Mouse (Mus musculus): ENCODE measurements around the gene D5Ertd579e. TPM values are rescaled to one million over a fixed set of nuclear protein-coding genes. Genes with fewer than 3 reads are reported as not detected.

Gene D5Ertd579e
- 33.3 and 33.6 TPM in 2 replicates for polyA plus RNA-seq (2015; fragmentation: Nextera tagmentation; extraction: Ambion mirVana)

GRCm38 (mm10) chr5:36695461-36696231 is at the start of gene D5Ertd579e:
D5Ertd579e (minus strand) TSS chr5:36696024.
- H3K9me3 ChIP-seq, result no peaks in the 10 kb centered on the region
- ATAC-seq (ENCODE audit: low FRiP score, low read depth), result peak; percentile 96

GRCm38 (mm10) chr5:36742126-36742848 is 46.5 kb upstream of the D5Ertd579e start:
- Histone ChIP-seq H3K27ac (replicated peaks) (no peak overlapping the region), H3K4me3 (no peak overlapping the region), H3K9ac (no peak overlapping the region), H3K27me3 (no peaks in the 10 kb centered on the region), H3K4me1 (replicated peaks) (peaks cover 21% of the 10 kb centered on the region), H3K9me3 (no peaks in the 10 kb centered on the region), H3K36me3 (no peaks in the 10 kb centered on the region), H3K4me2 (no peak overlapping the region)
- 42% methylated on average over 16 of the region's 16 CpGs for WGBS
- ATAC-seq (ENCODE audit: low FRiP score, low read depth), result no peak

More at GRCm38 (mm10) chr5:36695461-36696231, at the start of gene D5Ertd579e:
- H3K9ac ChIP-seq, result peak within 1 kb of the TSS; percentile 93
- H3K4me2 ChIP-seq, result peak within 1 kb of the TSS; percentile 72
- H3K4me3 ChIP-seq, result peak within 1 kb of the TSS; percentile 89
- peak within 1 kb of the TSS; percentile 95 for H3K27ac ChIP-seq (replicated peaks)
- peaks cover 28% of the 10 kb centered on the region for H3K4me1 ChIP-seq (replicated peaks)
- no peaks in the 10 kb centered on the region for H3K27me3 ChIP-seq
- no peaks in the 10 kb centered on the region for H3K36me3 ChIP-seq
- under 1% methylated on average over 76 of the region's 104 CpGs for WGBS

GRCm38 (mm10) chr5:36739829-36740228 is 44.0 kb upstream of the D5Ertd579e start:
- H3K27me3 ChIP-seq, result no peaks in the 10 kb centered on the region
- H3K4me1 ChIP-seq (replicated peaks), result peaks cover 7% of the 10 kb centered on the region
- no peaks in the 10 kb centered on the region for H3K36me3 ChIP-seq
- WGBS, result 62% methylated on average over 4 of the region's 4 CpGs
- H3K9me3 ChIP-seq, result no peaks in the 10 kb centered on the region
- no peak overlapping the region for H3K4me2 ChIP-seq
- H3K9ac ChIP-seq, result no peak overlapping the region
- no peak for ATAC-seq (ENCODE audit: low FRiP score, low read depth)
- no peak overlapping the region for H3K4me3 ChIP-seq
- H3K27ac ChIP-seq (replicated peaks), result no peak overlapping the region

DNA sequence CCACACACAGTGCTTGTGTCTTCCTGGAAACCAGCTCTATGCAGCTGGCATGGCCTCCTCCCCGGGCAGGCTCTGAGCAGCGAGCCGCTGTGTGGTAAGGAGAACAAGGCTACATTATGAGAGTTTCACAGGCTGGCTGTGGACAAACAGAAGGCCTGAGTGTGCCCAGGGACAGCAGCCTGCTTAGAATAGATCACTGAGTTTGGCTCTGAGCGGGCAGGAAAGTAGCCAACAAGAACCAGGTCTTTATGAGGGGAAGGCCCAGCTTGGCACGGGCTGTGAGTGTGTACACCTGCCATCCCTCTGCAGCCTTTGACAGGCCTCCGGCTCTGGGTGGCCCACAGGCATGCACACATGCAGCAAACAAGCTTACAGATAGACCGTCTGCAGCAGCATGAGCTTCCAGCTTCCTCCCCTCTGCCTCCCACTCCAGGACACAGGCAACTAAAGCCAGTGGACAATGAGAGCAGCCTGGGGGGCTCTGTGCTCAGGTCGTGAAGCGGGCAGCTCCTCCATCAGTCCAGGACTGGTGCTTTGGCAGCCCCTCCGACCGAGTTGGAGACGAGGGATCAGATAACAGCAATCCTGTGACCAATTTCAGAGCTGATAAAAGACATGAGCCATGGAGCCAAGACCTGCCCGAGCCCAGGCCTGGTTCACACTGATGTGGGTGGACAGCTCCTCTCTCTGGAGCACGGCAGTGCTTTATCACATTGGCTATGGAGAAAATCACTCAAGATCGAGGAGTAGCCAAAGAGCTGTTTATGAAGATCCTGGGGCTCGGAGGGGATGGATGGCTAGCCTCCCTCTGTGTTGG is 43.2 kb upstream of the D5Ertd579e start:
- Histone ChIP-seq H3K9me3 (no peaks in the 10 kb centered on the region), H3K27me3 (no peaks in the 10 kb centered on the region), H3K4me3 (no peak overlapping the region), H3K4me2 (no peak overlapping the region), H3K36me3 (no peaks in the 10 kb centered on the region), H3K9ac (no peak overlapping the region), H3K4me1 (replicated peaks) (peaks cover 7% of the 10 kb centered on the region), H3K27ac (replicated peaks) (peak overlapping the region; percentile 63)
- 61% methylated on average over 16 of the region's 16 CpGs for WGBS
- ATAC-seq (ENCODE audit: low FRiP score, low read depth), result peak; percentile 91

DNA sequence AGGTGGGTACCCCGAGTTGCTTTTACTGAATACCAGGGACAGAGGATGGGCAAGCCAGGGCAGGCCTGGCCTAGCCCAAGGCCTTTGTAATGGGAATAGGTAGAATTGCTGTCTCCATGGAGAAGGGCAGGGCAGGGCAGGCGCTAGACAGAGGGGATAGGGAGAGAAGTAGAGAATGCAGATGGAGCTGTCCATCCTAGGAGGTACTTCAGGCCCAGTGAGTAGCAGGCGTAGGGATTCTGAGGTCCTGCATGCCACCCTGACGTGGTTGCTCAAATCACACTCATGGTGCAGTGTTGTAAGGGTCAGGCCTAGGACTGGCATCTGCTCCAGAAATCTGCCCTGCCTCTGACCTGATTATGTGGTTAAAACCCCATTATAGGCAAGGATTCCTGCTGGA is 41.9 kb upstream of the D5Ertd579e start:
- no peaks in the 10 kb centered on the region for H3K27me3 ChIP-seq
- no peak for ATAC-seq (ENCODE audit: low FRiP score, low read depth)
- 67% methylated on average over 4 of the region's 4 CpGs for WGBS
- no peak overlapping the region for H3K9ac ChIP-seq
- H3K27ac ChIP-seq (replicated peaks), result no peak overlapping the region
- peaks cover 7% of the 10 kb centered on the region for H3K4me1 ChIP-seq (replicated peaks)
- H3K9me3 ChIP-seq, result no peaks in the 10 kb centered on the region
- no peak overlapping the region for H3K4me3 ChIP-seq
- no peak overlapping the region for H3K4me2 ChIP-seq
- H3K36me3 ChIP-seq, result no peaks in the 10 kb centered on the region

- H3K4me1 ChIP-seq (replicated peaks), result peaks cover 7% of the 10 kb centered on the region
- no peak overlapping the region for H3K27ac ChIP-seq (replicated peaks)
- H3K9me3 ChIP-seq, result no peaks in the 10 kb centered on the region
- 74% methylated on average over 8 of the region's 8 CpGs for WGBS
- no peaks in the 10 kb centered on the region for H3K27me3 ChIP-seq
- no peak overlapping the region for H3K4me3 ChIP-seq
- no peak overlapping the region for H3K9ac ChIP-seq
- H3K36me3 ChIP-seq, result no peaks in the 10 kb centered on the region
- H3K4me2 ChIP-seq, result no peak overlapping the region
- no peak for ATAC-seq (ENCODE audit: low FRiP score, low read depth)
Observed at GRCm38 (mm10) chr5:36736009-36736408, 40.2 kb upstream of the D5Ertd579e start.

DNA sequence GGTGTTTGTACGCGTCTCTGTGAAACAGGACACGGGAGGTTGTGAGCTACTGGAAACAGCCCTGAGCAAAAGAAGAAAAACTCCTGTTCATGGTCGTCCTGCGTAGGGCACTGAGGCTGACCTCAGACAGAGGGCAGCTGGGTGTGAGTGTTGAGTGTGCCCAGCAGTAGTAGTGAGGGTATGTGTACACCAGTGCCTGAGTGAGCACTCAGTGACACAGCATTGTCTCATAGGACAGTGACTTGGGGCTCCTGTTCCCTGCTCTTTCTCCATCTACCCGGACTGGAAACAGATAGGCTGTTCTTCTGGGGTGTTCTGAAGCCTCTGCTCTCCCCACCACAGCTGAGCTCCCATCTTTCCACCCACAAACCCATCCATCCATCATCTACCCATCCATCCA is 39.3 kb upstream of the D5Ertd579e start:
- H3K4me1 ChIP-seq (replicated peaks), result peaks cover 7% of the 10 kb centered on the region
- no peaks in the 10 kb centered on the region for H3K27me3 ChIP-seq
- H3K4me2 ChIP-seq, result no peak overlapping the region
- no peak overlapping the region for H3K27ac ChIP-seq (replicated peaks)
- no peak overlapping the region for H3K4me3 ChIP-seq
- H3K36me3 ChIP-seq, result no peaks in the 10 kb centered on the region
- H3K9me3 ChIP-seq, result no peaks in the 10 kb centered on the region
- ATAC-seq (ENCODE audit: low FRiP score, low read depth), result no peak
- H3K9ac ChIP-seq, result no peak overlapping the region
- 92% methylated on average over 6 of the region's 6 CpGs for WGBS

DNA sequence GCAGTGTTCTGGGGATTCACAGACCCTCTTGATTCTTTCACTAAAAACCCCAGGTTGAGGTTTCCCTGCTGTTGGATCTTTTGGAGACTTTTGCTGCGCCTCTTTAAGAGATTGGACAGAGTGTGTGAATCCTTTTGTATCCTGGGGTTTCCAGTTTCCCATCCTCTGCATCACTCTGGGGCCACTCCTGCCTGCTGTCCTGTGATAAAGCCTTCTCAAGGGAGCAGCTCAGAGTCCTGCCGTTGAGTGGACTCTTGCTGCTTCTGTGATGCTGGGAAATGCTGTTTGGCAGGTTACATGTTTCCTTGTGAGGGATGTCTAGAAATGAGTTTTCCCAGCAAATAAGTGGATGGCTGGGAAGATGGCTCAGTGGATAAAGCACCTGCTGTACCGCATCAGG is 37.6 kb upstream of the D5Ertd579e start:
- 70% methylated on average over 3 of the region's 3 CpGs for WGBS
- Histone ChIP-seq H3K4me3 (no peak overlapping the region), H3K9me3 (no peaks in the 10 kb centered on the region), H3K36me3 (no peaks in the 10 kb centered on the region), H3K4me1 (replicated peaks) (no peaks in the 10 kb centered on the region), H3K9ac (no peak overlapping the region), H3K27ac (replicated peaks) (no peak overlapping the region), H3K27me3 (no peaks in the 10 kb centered on the region), H3K4me2 (no peak overlapping the region)
- ATAC-seq (ENCODE audit: low FRiP score, low read depth), result no peak

GRCm38 (mm10) chr5:36731901-36732652 is 36.3 kb upstream of the D5Ertd579e start:
- Histone ChIP-seq H3K4me3 (no peak overlapping the region), H3K9me3 (no peaks in the 10 kb centered on the region), H3K9ac (no peak overlapping the region), H3K36me3 (no peaks in the 10 kb centered on the region), H3K27ac (replicated peaks) (no peak overlapping the region), H3K4me2 (no peak overlapping the region), H3K27me3 (no peaks in the 10 kb centered on the region), H3K4me1 (replicated peaks) (no peaks in the 10 kb centered on the region)
- ATAC-seq (ENCODE audit: low FRiP score, low read depth), result no peak
- WGBS, result 82% methylated on average over 7 of the region's 7 CpGs

DNA sequence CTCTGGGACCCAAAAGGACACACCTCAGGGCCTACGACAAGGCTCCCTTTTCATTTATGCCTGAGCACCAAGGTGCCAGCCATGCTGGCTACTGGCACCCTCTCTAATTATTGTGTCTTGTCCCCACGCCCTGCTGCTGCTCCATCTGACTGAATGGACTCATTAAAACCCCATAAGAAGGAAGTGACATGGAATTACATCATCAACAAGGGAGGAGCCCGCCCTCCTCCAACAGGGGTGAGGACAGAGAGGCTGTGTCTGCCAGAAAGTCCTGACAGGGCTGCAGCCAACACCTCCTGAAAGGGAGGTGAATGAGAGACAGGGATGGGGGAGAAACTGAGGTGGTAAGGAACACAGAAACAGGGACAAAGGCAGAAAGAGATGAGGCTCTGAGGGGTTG is 34.9 kb upstream of the D5Ertd579e start:
- Histone ChIP-seq H3K4me2 (no peak overlapping the region), H3K4me1 (replicated peaks) (no peaks in the 10 kb centered on the region), H3K4me3 (no peak overlapping the region), H3K27ac (replicated peaks) (no peak overlapping the region), H3K9me3 (no peaks in the 10 kb centered on the region), H3K27me3 (no peaks in the 10 kb centered on the region), H3K9ac (no peak overlapping the region), H3K36me3 (no peaks in the 10 kb centered on the region)
- no peak for ATAC-seq (ENCODE audit: low FRiP score, low read depth)
- WGBS, result 77% methylated on average over 3 of the region's 3 CpGs

DNA sequence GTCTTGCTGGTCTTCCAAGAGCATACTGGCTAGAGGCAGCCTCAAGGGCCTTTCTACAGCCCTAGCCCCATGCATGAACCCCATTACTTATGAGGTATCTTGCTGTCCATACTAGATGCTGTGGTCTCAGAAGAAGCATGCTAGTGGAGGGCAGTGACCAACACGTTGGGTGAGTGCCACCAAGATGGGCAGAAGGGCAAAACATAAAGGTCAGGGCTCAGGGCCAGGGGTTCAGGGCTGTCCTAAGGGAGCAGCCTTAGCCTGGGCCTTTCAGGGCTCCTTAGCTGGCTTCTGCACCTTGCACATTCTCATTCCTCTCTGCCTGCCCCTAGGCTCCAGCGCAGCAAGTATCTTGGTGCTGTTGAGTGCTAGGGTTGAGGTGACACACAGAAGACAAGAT is 34.1 kb upstream of the D5Ertd579e start:
- Histone ChIP-seq H3K9me3 (no peaks in the 10 kb centered on the region), H3K36me3 (no peaks in the 10 kb centered on the region), H3K4me3 (no peak overlapping the region), H3K4me1 (replicated peaks) (no peaks in the 10 kb centered on the region), H3K4me2 (no peak overlapping the region), H3K27ac (replicated peaks) (no peak overlapping the region), H3K9ac (no peak overlapping the region), H3K27me3 (no peaks in the 10 kb centered on the region)
- no peak for ATAC-seq (ENCODE audit: low FRiP score, low read depth)
- WGBS, result 92% methylated on average over 2 of the region's 2 CpGs

All from hindbrain, embryonic 15.5 days (tissue).